Mouse (Mus musculus) olfactory bulb, adult 2 months (tissue): ENCODE data around the gene Kcna7.

Experiments used
- CTCF ChIP-seq: fragments of 200-500 bp; IDR thresholded peaks from 2 replicates; pipeline ENCODE4 v1.5.1; 2012; ENCODE audit warnings: low read depth, mild to moderate bottlenecking, low read length, moderate library complexity; ENCODE audit not compliant: insufficient read depth
- POLR2A ChIP-seq: fragments of 200-500 bp; IDR thresholded peaks from 2 replicates; pipeline ENCODE4 v1.6.1; 2012; ENCODE audit warnings: mild to moderate bottlenecking, low read depth, low read length, moderate library complexity; ENCODE audit not compliant: insufficient read depth

DNA sequence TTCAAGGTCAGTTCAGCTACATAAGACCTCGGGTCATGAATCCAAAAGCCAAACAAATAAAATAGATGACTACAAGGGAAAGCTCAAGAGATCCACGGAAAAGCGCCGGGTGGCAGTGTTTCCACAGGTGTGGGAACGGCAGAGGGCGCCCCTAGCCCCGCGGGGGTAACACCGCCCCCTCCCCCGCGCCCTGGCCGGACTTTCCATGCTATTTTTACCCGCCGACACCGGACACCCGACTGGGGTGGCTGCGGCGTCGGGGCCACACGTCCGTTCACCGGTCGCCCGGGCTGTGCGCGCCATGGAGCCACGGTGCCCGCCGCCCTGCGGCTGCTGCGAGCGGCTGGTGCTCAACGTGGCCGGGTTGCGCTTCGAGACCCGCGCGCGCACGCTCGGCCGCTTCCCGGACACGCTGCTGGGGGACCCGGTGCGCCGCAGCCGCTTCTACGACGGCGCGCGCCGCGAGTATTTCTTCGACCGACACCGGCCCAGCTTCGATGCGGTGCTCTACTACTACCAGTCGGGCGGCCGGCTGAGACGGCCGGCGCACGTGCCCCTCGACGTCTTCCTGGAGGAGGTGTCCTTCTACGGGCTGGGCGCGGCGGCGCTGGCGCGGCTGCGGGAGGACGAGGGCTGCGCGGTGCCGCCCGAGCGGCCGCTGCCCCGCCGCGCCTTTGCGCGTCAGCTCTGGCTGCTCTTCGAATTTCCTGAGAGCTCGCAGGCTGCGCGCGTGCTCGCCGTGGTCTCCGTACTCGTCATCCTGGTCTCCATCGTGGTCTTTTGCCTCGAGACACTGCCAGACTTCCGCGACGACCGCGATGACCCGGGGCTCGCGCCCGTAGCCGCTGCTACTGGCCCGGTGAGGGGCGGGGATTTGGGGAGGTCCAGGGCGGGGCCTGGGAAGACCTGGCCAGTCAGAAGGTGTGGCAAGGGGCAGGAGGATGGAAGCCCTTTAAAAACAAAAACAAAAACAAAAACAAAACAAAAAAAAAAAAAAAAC lies 1.0 kb downstream of the Kcna7 start:
- no peak for TF ChIP-seq CTCF
- TF ChIP-seq POLR2A, result no peak
